Mouse (Mus musculus): ENCODE measurements around the gene Ttc39a. TPM values are rescaled to one million over a fixed set of nuclear protein-coding genes. Genes with fewer than 3 reads are reported as not detected.
"Not testable (repeated sequence)": the region's sequence is repeated elsewhere in the genome, so short reads cannot be mapped to it uniquely, and the experiment has no call there.

Ttc39a gene
- 1 to 10 TPM; 2.2 to 2.7 (median 2.6) TPM for total RNA-seq (2022)

DNA sequence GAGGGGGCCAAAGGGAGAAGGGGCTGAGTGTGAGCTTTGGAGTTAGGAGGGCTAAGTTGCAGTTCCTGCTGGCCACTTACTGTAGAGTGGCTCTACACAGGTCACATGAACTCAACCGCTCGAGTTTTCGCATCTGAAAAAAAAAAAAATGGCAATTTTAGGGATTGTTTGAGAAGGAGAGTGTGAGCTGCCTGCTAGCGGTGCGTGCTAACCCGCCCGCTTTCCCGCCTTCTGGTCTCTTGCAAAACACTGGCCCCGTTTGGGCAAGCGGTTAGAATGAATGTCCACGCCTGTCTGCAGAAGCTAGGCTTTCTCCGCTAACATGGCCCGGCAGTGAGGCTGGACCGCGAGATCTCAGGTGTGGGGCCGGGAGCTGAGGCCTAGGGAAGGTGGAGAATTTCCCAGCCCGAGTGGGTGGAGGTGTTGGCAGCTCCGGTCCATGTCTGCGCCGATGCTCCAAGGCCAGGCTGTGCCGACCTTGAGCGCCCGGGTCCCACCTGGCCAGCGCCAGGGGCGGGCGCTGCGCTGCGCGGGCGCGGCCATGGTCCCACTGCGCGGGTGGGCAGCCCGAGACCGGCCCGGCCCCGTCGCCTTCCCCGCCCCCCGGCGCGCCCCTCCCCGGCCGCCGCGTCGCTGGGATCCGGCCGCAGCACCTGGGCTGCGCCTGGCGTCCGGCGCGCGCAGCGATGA is at the start of gene Ttc39a:
TSS of gene Ttc39a (plus strand) at position 138 of the 690 bp plus-strand sequence.
- DNase-seq (ENCODE audit: low spot score in 2 of 2) = no peak

DNA sequence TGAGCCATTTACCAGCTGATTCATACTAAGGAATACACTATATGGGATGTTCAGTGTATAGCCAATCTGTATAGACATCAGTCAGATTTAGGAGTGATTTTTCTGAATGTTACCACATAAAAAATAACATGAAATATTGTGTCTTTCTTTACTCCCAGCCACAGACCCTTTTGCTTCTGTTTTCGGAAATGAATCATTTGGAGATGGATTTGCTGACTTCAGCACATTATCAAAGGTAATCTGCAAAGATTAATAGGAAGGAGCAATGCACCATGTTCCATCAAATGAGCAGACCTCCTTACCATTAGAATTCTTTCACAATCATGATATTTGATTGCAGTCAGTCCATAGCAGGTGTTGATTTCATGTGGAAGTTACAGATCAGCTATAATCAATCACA is 28.3 kb upstream of the Ttc39a start:
- DNase-seq (ENCODE audit: low spot score in 2 of 2) = no peak

DNA sequence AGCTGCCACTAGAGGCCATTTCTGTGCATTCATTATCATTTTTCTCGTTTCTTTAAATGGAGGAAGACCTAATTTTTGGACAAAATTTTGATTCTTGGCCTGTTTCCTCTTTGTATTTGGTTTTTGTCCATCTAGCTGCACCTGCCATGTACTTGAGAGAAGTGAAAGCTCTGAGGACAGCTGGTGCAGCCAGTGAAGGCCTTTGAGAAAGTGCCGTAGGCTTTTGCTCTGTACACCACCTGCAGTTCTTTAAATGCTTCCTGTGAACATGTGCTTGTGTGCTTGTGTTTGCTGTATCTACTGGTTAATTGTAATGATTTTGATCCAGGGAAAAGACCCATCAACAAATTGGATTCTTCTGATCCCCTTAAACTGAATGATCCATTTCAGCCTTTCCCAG is 24.0 kb upstream of the Ttc39a start:
- no peak for DNase-seq (ENCODE audit: low spot score in 2 of 2)

GRCm38 (mm10) chr4:109385599-109385998 is 20.8 kb upstream of the Ttc39a start:
- no peak for DNase-seq (ENCODE audit: low spot score in 2 of 2)

DNA sequence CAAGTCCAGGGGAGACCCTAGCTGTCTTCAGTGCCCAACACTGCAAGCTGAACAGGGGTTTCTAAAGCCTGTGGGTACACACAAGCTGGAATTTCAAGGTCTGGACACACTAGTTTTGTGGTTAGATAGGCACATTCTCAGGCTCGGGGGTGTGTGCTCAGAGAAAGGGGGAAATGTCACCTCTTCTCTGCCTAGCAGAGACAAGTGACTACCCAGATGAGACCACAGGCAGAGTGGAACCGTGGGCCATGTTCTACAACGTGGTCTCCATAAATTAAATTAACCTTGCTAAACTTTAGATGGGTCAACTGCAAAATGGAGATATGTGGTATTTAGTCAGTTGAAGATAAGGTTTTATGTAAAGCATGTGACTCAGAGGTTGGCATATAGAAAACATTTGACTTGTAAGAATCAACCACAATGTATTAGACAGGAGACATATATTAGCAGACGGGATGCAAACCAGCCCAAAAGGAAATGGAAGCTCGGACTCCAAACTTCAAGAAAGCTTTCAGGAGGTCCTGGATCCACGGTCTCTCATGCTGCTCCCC is 13.1 kb upstream of the Ttc39a start:
- no peak for DNase-seq (ENCODE audit: low spot score in 2 of 2)

DNA sequence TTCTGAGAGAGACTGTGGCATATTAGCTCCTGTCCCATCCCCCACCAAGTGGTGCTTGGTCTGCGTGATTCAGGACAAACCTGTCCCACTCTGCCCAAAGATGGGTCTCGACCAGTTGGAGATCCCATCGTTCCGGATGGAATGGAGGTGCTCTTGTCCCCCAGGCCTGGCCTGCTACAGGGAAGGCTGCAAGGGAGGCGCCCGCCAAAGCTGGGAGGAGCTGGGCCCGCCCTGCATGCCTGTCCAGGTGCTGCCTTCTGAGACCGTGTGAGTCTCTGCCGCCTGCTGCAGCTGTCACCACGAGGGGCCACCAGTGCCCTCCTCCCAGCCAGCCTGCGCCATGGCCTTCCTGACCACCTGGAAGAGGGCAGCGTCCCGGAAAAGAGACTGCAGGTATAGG is 12.5 kb upstream of the Ttc39a start:
- DNase-seq (ENCODE audit: low spot score in 2 of 2) = no peak

DNA sequence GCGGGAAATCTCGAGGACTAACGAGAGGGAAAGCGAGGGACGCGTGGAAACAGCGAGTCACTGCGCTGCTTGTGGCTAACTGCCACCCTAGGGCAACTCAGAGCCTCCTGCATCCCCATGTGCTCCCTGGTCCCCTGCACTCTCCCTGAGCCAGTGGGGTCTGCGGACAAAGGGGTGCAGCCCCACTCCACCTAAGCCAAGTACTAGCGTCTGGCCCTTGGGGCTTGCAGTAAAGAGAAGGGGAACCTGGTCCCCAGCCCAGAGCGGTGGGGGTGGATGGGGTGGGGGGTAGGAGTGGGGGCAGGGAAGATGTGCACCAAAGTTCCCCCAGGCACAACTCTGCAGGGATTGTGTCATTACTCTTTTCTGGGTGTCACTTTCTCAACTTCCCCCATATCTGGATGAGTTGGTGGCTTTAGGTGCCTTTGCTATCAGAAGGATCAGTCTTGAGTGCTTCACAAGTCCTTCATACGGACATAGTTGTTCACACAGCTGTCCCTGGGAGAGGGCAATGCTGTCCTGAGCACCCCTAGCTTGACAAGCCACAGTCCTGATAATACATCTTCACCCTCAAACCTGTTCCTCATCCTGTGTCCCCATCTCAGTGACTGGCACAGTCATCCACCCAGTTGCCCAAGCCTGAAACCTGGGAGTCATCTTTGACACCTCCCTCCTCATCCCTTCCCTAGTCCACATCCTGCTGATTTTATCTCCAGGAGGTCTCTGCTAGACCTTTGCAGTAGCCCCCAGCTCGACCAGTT is 11.9 kb upstream of the Ttc39a start:
- DNase-seq (ENCODE audit: low spot score in 2 of 2) = no peak

GRCm38 (mm10) chr4:109400366-109400980 is 6.0 kb upstream of the Ttc39a start:
- DNase-seq (ENCODE audit: low spot score in 2 of 2) = no peak

DNA sequence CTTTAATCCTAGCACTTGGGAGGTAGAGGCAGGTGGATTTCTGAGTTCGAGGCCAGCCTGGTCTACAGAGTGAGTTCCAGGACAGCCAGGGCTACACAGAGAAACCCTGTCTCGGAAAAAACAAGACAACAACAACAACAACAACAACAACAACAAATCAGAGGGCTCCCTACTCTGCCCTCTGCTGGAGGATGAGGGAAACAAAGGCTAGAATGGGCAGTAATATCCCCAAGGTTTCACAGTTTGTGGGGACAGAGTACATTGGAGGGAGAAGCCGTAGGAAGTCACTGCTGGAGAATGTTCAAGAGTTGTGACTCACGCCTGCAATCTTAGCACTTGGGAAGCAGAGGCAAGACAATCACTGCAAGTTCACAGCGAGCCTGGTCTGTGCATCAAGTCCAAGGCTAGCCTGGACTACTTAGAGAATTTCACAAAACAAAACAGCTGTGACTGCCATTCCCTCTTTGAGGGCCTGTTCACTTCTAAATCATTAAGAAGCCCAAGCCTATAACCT is 5.2 kb upstream of the Ttc39a start:
- no peak for DNase-seq (ENCODE audit: low spot score in 2 of 2)

DNA sequence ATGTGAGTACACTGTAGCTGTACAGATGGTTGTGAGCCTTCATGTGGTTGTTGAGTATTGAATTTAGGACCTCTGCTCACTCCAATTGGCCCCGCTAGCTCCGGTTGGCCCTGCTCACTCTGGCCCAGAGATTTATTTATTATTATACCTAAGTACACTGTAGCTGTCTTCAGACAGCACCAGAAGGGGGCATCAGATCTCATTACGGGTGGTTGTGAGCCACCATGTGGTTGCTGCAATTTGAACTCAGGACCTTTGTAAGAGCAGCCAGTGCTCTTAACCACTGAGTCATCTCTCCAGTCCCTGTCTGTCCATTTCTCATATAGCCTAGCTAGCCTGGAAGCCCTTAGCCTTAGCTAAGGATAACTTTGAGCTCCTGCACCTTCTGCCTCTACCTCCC is 1.5 kb upstream of the Ttc39a start:
- not testable (repeated sequence) for DNase-seq (ENCODE audit: low spot score in 2 of 2)

GRCm38 (mm10) chr4:109405415-109405814 is 1.0 kb upstream of the Ttc39a start:
- DNase-seq (ENCODE audit: low spot score in 2 of 2) = no peak

GRCm38 (mm10) chr4:109406054-109406485 is 353 bp upstream of the Ttc39a start:
- DNase-seq (ENCODE audit: low spot score in 2 of 2) = peak in 1 of 2 experiments; percentile 30

DNA sequence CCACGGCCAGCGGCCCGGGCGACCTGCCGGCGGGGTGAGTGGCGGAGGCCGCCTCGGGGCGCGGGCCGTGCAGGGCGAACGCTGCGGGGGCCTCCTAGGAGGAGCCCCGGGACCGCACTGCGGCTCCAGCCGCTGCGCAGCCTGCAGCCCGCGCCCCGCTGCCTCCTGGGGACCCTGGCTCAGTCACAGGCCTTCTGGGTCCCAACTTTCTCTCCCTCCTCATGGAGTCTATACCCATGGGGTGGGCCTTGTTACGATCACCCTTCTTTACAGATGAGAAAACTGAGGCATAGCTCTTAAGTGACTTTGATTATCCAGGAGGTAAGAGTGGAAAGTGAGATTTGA is 725 bp downstream of the Ttc39a start:
- no peak for DNase-seq (ENCODE audit: low spot score in 2 of 2)

GRCm38 (mm10) chr4:109407701-109408485 is 1.5 kb downstream of the Ttc39a start:
- no peak for DNase-seq (ENCODE audit: low spot score in 2 of 2)

DNA sequence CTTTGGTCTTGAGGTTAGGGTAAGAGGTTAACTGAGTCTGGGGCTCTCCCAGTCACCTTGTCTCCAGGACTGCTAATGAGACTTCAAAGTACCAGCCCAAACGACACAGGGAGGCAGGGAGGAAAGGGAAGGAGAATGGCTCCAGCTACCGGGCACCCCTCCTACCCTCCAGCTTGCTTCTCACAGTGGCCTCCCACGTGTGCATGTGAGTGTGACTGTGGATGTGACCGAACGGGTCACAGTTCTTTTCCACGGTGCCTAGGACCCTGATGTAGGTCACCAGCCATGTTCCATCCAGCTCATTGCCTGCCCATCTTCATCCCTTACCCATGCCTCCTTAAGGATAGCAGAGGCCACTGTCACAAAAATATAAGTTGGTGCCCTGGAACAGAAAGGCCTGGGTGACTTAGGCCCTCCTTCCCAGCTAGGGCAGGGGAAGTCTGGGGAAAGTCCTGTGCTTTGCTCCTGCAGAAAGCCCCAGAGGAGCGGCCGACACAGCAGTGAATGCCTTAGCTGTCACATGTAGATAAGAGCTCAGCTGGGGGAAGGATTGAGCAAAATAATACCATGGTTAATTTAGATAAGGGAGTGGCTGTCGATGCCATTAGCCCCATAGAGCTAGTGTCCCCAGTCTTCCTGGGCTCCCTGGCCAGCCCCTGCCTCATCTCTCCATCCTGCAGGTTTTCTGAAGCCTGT is 4.4 kb downstream of the Ttc39a start:
- DNase-seq (ENCODE audit: low spot score in 2 of 2) = no peak

DNA sequence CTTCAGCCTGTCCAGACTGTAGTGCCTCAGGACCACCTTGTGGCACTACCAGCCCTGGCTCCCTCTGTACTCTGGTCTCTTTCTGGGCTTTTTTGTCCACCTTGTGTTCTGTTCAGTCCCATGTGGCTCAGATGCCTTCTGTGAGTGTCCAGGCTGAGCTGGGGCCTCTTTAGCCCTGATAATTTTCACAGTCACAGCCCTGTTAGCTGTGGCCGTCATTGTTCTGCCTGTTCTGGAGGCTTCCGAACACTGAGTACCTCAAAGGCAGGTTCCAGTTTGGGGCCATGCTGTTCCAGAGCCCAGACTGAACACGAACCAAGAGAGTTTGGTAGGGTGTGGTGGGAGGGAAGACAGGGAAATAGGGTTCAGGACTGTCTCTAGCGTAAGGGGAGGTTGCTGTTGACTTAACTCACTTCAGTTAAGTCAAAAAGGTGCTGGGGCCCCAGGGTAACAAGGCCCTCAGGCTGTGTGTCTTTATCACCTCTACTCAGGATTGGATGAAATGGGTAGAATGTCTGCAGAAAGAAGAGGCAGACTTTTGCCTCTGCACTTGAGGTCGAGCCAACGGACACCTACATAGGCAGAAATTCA is 5.0 kb downstream of the Ttc39a start:
- no peak for DNase-seq (ENCODE audit: low spot score in 2 of 2)

DNA sequence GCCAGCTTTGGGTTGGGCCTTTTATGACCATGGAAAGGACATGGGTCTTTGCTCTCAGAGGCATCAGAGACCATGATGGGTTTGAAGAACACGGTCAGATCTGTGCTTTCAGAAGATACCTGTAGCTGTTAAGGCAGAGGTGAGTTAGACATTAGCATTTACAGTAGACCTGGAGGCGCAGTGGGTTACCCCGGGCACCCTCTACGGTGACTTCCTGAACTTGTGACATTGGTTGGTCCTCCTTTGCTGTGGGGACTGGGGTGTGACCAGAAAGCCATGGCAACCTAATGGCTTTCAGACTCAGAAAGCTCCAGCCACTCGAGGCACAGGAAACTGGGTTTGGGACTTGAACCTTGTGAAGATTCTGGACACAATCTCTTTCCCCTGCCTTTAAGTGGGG is 5.8 kb downstream of the Ttc39a start:
- no peak for DNase-seq (ENCODE audit: low spot score in 2 of 2)

DNA sequence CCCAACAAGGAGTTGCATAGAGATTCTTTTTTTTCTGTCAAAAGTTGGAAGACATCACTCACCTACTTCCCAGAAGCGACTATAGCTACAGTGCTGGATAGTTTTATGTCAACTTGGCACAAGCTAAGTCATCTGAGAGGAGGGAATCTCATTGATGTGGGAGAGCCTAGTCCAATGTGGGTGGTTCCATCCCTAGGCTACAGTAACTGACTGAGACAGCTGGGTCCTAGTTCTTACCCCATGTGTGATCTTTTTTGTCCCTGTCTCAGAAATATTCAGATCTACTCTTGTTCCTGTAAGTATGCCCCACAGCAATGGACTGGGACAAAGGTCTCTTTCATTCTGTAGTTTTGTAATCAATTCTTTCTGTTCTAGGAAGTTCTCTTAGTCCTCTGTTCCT is 11.6 kb downstream of the Ttc39a start:
- no peak for DNase-seq (ENCODE audit: low spot score in 2 of 2)

DNA sequence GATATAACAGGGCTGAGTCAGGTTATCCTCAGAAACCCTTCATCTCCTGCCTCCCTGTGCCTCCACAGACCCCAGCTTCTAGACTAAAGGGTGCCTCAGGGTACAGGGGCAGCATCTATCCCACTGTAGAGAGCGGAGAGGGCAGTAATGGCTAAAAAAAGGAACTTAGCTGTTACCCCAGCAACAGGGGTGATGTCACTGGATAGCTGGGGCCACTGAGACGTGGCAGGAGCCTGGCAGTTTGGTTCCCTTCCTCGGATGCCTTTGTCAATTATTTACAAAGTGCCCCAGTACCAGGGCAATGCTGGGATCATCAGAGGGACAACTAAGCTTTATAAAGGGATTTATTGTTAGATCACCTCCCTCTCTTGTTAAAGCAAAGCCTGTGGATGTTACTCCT is 12.6 kb downstream of the Ttc39a start:
- no peak for DNase-seq (ENCODE audit: low spot score in 2 of 2)

GRCm38 (mm10) chr4:109419563-109419962 is 13.1 kb downstream of the Ttc39a start:
- DNase-seq (ENCODE audit: low spot score in 2 of 2) = no peak

All from layer of hippocampus, adult 8-10 months (tissue).